Mouse (Mus musculus): ENCODE data around the gene Fuom. TPM values are rescaled to one million over a fixed set of nuclear protein-coding genes. Genes with fewer than 3 reads are reported as not detected.
"Not testable (repeated sequence)": the region's sequence is repeated elsewhere in the genome, so short reads cannot be mapped to it uniquely, and the experiment has no call there.

The Fuom gene
- polyA plus RNA-seq (2015; fragmentation: Nextera tagmentation; extraction: Ambion mirVana): 19.3 and 19.6 TPM in 2 replicates

DNA sequence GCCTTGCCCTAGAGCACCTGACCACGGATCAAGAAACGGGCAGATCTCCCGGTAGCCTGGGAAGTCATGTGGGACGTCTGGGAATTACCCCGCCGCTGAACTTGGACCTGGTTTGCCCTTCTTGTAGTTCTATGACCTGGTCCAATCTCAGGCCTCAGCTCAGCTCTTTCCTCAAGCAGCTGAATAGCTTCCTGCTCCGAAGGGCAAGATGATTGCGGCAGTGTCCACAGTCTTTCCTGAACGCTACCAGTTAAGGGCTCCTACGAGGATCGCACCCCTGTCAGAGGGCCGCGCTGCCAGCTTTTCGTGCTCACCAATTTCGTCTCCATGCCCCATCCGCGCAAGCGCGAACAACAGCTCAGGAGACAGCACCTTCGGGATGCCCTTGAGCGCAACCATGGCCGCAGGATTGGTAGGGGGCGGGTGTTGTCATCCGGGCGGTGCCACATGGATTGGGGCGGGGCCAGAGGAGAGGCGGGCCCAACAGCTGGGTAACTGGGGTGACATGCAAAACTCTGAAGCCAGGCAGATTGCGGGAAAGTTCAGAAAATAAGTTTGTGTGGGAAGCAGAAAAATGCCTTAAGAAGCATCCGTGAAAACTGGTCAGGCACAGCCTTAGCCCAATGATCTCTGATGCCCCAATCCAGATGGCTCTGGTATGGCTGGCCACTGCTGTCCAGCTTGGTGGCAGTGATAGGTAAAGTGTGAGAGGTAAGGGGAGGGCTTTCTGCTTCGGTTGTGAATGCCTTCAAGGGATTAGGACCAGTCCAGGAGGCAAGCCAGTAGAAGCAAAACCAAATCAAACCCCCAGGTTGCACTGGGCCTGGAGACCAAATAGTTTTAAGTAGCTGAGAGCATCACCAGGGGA lies at the start of gene Fuom:
Gene Fuom (minus strand): TSS at position 449 of the 868 bp plus-strand sequence.
- H3K4me3 ChIP-seq: peak within 1 kb of the TSS; percentile 41
- 2% methylated on average over 30 of the region's 30 CpGs for WGBS
- H3K4me1 ChIP-seq: peaks cover 14% of the 10 kb centered on the region
- peaks cover 24% of the 10 kb centered on the region for H3K36me3 ChIP-seq (ENCODE audit: poor library complexity, severe bottlenecking)
- H3K27ac ChIP-seq: no peak within 1 kb of the TSS
- peak; percentile 93 for ATAC-seq
- no peaks in the 10 kb centered on the region for H3K27me3 ChIP-seq
- peak within 1 kb of the TSS; percentile 69 for H3K9ac ChIP-seq
- H3K9me3 ChIP-seq (replicated peaks): no peaks in the 10 kb centered on the region
- peak within 1 kb of the TSS; percentile 73 for H3K4me2 ChIP-seq

DNA sequence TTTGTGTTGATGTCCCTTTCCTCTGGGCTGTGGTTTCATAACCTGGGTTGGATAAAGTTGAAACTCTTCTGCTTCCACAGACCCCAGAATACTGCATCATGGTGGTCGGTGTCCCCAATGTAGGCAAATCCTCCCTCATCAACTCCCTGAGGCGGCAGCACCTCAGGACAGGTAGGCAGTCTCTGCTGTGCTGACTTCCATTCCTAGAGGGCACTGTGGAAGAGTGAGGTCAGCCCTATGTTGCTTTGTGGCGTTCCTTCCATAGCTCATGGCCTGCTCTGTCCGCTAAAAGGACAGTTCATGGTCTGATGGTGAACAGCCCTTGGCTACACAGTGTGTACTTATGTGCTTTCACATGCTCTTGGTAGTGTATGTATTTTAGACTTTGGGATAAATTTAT lies 42.3 kb upstream of the Fuom start:
- Histone ChIP-seq H3K27me3 (no peaks in the 10 kb centered on the region), H3K4me3 (no peak overlapping the region), H3K36me3 (ENCODE audit: poor library complexity, severe bottlenecking) (peaks cover 13% of the 10 kb centered on the region; the same call in 1 of the 2 replicates), H3K9me3 (replicated peaks) (no peaks in the 10 kb centered on the region), H3K9ac (no peak overlapping the region), H3K27ac (no peak overlapping the region), H3K4me2 (no peak overlapping the region), H3K4me1 (no peaks in the 10 kb centered on the region)
- 87% methylated on average over 4 of the region's 4 CpGs for WGBS
- ATAC-seq: no peak

DNA sequence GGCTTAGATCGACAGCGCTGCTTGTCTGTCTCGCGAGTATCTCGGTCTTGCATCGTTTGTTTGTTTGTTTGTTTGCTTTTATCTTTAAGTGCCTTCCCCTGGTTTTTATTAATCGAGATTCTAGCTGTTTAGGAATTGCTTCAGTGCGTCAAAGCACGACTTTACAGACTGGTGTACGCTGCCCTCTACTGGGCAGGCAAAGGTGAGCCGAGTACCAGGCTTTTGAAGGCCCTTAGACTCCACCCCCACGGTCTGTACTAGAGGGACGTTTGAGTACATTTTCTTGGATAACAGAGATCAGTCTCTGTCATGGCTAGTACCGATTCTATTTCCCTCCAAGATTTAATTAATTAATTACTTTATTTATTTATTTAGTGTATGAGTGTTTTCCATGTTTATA lies 39.1 kb upstream of the Fuom start:
- Histone ChIP-seq H3K4me1 (peaks cover 7% of the 10 kb centered on the region), H3K9me3 (replicated peaks) (no peaks in the 10 kb centered on the region), H3K27ac (no peak overlapping the region), H3K4me2 (no peak overlapping the region), H3K4me3 (no peak overlapping the region), H3K9ac (no peak overlapping the region; the same call in 1 of the 2 replicates), H3K36me3 (ENCODE audit: poor library complexity, severe bottlenecking) (no peaks in the 10 kb centered on the region), H3K27me3 (no peaks in the 10 kb centered on the region)
- no peak for ATAC-seq
- WGBS: 6% methylated on average over 14 of the region's 14 CpGs

DNA sequence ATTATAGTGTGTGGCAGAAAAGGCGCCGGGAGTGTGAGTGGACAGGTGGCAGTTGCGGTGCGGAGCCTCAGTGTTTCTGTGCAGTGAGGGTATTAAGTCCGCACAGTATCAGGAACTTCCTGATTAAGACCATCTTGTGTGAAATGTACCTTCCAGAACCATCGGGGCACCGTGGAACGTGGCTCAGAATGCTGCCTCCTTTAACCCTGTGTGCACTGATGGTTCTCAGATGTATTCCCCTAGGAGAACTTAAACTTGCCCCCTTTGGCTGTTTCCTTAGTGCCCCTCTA lies 35.7 kb upstream of the Fuom start:
- Histone ChIP-seq H3K27ac (no peak overlapping the region; the same call in 1 of the 2 replicates), H3K9me3 (replicated peaks) (no peaks in the 10 kb centered on the region), H3K36me3 (ENCODE audit: poor library complexity, severe bottlenecking) (no peaks in the 10 kb centered on the region), H3K4me2 (peak overlapping the region; percentile 94), H3K27me3 (no peaks in the 10 kb centered on the region), H3K9ac (peak overlapping the region; percentile 87), H3K4me3 (peak overlapping the region; percentile 83), H3K4me1 (peaks cover 7% of the 10 kb centered on the region)
- ATAC-seq: no peak
- under 1% methylated on average over 8 of the region's 8 CpGs for WGBS

DNA sequence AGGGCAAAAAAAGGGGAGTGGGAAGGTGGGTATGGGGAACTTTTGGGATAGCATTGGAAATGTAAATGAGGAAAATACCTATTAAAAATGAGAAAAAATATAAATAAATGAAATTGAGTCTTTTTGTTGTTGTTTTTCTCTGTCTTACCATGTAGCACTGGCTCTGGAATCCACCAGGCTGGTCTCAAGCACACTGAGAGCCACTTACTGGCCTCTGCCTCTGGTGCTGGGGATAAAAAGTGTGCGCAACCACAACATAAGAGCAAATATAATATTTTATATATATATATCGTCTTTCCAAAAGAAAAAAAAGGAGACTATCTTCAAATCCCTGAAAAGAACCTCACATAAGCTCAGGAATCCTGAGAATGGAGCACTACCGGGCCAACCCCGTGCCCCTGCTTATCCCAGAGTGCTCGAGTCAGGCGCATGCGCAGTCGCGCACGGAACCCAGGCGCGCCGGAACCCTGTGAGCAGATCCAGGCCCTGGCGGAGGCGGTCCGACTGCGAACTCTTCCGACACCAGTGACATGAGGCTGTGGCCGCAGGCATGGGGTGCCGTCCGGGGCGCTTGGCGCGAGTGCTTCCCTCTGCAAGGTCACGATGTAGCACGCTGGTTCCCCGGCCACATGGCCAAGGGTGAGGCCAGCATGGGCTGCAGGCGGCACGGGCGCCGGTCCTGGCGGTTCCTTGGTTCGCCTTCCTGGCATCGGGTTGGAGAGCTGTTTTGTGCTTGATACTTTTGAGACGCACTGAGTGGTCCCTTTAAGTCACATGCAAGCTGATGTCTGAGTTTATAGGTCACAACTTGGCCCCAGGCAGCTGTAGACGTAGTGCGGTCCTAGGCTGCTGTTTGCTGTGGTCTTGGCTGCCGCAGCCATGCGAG lies 35.1 kb upstream of the Fuom start, which contains the start of gene Mtg1:
Gene Mtg1 (plus strand): TSS at position 430 of the 886 bp plus-strand sequence.
- H3K9ac ChIP-seq: peak within 1 kb of the TSS; percentile 87
- H3K27me3 ChIP-seq: no peaks in the 10 kb centered on the region
- 2% methylated on average over 39 of the region's 39 CpGs for WGBS
- ATAC-seq: peak; percentile 98
- no peaks in the 10 kb centered on the region for H3K36me3 ChIP-seq (ENCODE audit: poor library complexity, severe bottlenecking)
- peak within 1 kb of the TSS; percentile 52; the same call in 1 of the 2 replicates for H3K27ac ChIP-seq
- H3K4me2 ChIP-seq: peak within 1 kb of the TSS; percentile 94
- H3K4me3 ChIP-seq: peak within 1 kb of the TSS; percentile 83
- no peaks in the 10 kb centered on the region for H3K9me3 ChIP-seq (replicated peaks)
- H3K4me1 ChIP-seq: peaks cover 7% of the 10 kb centered on the region

DNA sequence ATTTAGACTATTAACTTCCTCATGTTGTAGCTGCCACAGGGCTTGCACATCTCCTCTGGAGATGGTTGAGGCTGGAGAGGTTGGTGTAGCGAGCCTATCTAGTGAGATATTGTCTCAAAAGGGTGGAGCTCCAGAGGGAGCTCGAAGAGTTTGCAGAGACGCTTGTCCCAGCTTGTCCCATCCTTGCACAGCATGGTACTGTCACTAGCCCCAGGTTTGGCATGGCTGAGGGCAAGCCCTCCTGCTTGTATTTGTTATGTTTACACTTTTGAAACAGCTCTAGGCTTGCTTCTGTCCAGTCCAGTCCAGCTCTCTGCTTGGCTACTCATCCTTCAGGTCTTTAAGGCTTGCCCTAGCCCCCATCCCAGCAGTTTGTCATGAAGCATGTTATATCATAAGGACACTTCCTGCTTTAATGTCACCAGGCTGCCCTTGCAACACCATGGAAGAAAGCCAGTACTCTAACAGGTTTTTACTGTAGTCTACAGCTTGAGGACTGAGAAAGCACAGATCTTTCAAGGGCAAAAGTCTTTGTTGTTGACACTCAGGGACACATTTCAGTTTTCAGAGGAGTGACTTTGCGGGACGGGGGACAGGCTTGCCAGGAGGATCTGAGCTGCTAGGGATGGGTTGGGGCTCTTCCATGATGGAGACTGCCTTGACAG lies 33.0 kb upstream of the Fuom start:
- ATAC-seq: no peak
- H3K4me2 ChIP-seq: no peak overlapping the region
- no peaks in the 10 kb centered on the region for H3K27me3 ChIP-seq
- no peak overlapping the region for H3K4me3 ChIP-seq
- 90% methylated on average over 5 of the region's 5 CpGs for WGBS
- peaks cover 7% of the 10 kb centered on the region for H3K4me1 ChIP-seq
- no peak overlapping the region for H3K9ac ChIP-seq
- no peaks in the 10 kb centered on the region for H3K9me3 ChIP-seq (replicated peaks)
- H3K36me3 ChIP-seq (ENCODE audit: poor library complexity, severe bottlenecking): 0 out of 2 replicates have a peak, but pooled peaks cover under 1% of the 10 kb centered on the region
- H3K27ac ChIP-seq: no peak overlapping the region

DNA sequence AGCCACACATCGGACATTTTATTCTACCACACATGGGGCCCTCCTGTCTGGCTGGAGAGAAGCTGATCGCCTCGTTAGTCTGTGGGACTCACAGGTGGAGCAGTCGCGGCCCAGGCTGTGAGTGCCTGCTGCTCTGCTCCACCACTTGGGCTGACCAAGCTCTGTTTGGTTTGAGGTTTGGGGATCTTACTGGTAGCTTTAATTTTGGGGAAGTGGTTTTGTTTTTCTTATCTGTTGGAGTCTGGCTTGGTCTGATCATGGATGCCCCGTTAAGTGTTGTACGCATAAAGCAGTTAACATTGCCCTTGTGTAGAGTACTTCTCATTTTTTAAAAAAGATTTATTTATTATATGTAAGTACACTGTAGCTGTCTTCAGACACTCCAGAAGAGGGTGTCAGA lies 31.8 kb upstream of the Fuom start:
- not testable (repeated sequence) for ATAC-seq
- WGBS: 90% methylated on average over 7 of the region's 7 CpGs

DNA sequence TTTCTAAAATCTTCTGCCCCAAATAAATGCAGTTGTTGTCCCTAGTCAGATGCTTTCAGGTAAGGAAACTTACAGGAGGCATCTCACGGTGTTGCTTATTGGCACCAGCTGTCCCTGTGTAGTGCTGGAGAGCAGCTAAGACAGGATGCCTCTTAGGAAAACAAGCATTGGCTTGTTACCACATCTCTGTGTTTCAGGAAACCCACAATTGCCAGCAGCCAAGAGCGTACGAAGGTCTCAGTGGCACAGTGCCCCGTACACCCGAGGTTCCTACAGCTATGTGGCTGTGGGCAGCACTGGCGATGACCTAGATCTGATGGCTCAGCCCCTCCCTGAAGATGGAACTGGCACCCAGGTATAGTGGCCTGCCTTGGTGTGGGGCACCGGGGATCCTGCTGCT lies 29.9 kb upstream of the Fuom start:
- H3K9me3 ChIP-seq (replicated peaks); H3K4me2 ChIP-seq; H3K27me3 ChIP-seq; H3K4me1 ChIP-seq; H3K9ac ChIP-seq; H3K4me3 ChIP-seq; ATAC-seq; H3K36me3 ChIP-seq (ENCODE audit: poor library complexity, severe bottlenecking); H3K27ac ChIP-seq: not testable (repeated sequence)
- WGBS: 87% methylated on average over 7 of the region's 7 CpGs

More for the DNA sequence above, 31.8 kb upstream of the Fuom start:
- not testable (repeated sequence) for H3K9ac ChIP-seq; H3K4me2 ChIP-seq; H3K36me3 ChIP-seq (ENCODE audit: poor library complexity, severe bottlenecking); H3K27me3 ChIP-seq; H3K4me3 ChIP-seq; H3K4me1 ChIP-seq; H3K27ac ChIP-seq; H3K9me3 ChIP-seq (replicated peaks)

DNA sequence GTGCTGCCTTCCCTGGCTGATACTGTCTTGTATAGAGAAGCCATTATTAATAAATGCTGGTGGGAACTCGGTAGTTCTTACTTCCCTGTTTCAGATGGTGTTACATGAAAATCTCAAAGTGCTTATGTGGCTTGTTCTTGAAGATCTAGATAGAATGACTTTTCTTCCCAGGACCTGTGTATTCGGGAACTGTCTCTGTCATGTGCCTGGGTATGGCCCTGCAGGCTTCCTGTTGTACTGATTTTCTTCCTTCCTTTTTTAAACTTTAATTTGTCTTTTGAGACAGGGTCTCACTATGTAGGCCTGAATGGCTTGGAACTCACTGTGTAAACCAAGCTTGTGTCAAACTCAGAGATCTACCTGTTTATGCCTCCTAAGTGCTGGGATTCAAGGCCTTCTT lies 25.7 kb upstream of the Fuom start:
- no peaks in the 10 kb centered on the region for H3K27me3 ChIP-seq
- no peak overlapping the region for H3K4me2 ChIP-seq
- H3K9ac ChIP-seq: no peak overlapping the region
- WGBS: 94% methylated on average over 2 of the region's 2 CpGs
- no peak overlapping the region for H3K27ac ChIP-seq
- peaks cover 5% of the 10 kb centered on the region; the same call in 1 of the 2 replicates for H3K4me1 ChIP-seq
- 0 out of 2 replicates have a peak, but pooled peaks cover 7% of the 10 kb centered on the region for H3K36me3 ChIP-seq (ENCODE audit: poor library complexity, severe bottlenecking)
- H3K4me3 ChIP-seq: no peak overlapping the region
- H3K9me3 ChIP-seq (replicated peaks): no peaks in the 10 kb centered on the region
- no peak for ATAC-seq

DNA sequence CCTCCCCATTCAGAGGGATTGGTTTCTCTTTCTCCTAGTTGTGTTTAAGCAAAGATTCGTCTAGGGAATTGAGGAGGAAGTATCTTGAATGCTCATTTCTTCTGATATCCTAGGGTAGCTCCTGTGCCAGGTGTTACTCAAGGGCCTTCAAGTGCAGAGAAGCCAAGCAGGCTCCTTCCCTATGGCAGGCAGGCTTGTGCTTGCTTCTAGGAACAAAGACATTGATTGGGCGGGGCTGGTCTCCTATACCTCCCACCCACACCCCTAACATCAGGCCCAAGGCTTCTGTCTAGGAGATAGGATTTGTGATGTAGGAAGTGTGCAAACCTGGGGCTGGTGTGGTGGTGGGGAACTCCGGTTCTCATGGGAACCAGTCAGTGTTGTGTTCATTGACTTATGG lies 24.7 kb upstream of the Fuom start:
- Histone ChIP-seq H3K36me3 (ENCODE audit: poor library complexity, severe bottlenecking) (0 out of 2 replicates have a peak, but pooled peaks cover 7% of the 10 kb centered on the region), H3K4me1 (peaks cover 5% of the 10 kb centered on the region; the same call in 1 of the 2 replicates), H3K4me2 (no peak overlapping the region), H3K4me3 (no peak overlapping the region), H3K9ac (no peak overlapping the region), H3K27me3 (no peaks in the 10 kb centered on the region), H3K9me3 (replicated peaks) (no peaks in the 10 kb centered on the region), H3K27ac (no peak overlapping the region)
- 83% methylated on average over 3 of the region's 3 CpGs for WGBS
- no peak for ATAC-seq

DNA sequence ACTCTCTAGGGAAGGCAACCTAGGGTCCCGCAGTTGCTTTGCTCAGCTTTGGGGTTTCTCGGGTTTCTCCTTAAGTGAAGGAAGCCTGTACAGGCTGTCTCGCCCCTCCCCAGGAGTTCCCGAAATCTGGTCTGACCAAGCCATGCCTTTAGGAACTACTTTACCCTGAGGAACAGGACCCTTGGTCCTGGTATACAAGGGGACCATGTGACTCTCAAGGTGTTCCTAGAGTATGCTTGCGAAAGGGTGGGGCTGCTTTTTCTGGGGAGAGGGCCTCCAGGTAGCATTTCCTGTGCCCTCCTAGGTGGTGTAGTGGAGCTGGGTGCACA lies 23.7 kb upstream of the Fuom start:
- Histone ChIP-seq H3K9me3 (replicated peaks) (no peaks in the 10 kb centered on the region), H3K27ac (no peak overlapping the region), H3K36me3 (ENCODE audit: poor library complexity, severe bottlenecking) (0 out of 2 replicates have a peak, but pooled peaks cover 7% of the 10 kb centered on the region), H3K9ac (peak overlapping the region; percentile 88), H3K4me1 (peaks cover 5% of the 10 kb centered on the region; the same call in 1 of the 2 replicates), H3K4me3 (peak overlapping the region; percentile 69), H3K4me2 (peak overlapping the region; percentile 84), H3K27me3 (no peaks in the 10 kb centered on the region)
- 8% methylated on average over 5 of the region's 5 CpGs for WGBS
- ATAC-seq: no peak; the same call in none of the 2 replicates
